Mouse (Mus musculus) forebrain, embryonic 14.5 days (tissue): ENCODE measurements around the gene Cspg5. TPM values are rescaled to one million over a fixed set of nuclear protein-coding genes. Genes with fewer than 3 reads are reported as not detected.

ENCODE experiments used
- ATAC-seq: fragments of 200-750 bp; cut with Nextera tagmentation; 2 replicates; pipeline ENCODE4 v1.8.0; 2017; ENCODE audit warnings: mild to moderate bottlenecking, moderate library complexity
- DNase-seq: peaks from one replicate; pipeline ENCODE4 v3.0.0-alpha.2; 2015; ENCODE audit warnings: low spot score
- H3K27ac ChIP-seq: fragments of 300-500 bp; sonication (generic); 2 replicates; pipeline ENCODE4 v1.5.1; 2014; ENCODE audit warnings: low read depth, mild to moderate bottlenecking, control low read depth, low read length, moderate library complexity
- H3K27me3 ChIP-seq: fragments of 300-500 bp; sonication (generic); replicated peaks from 2 replicates; pipeline ENCODE4 v1.6.1; 2014; ENCODE audit warnings: low read length, control low read depth, mixed read lengths; ENCODE audit not compliant: control insufficient read depth, insufficient read depth
- H3K36me3 ChIP-seq: fragments of 300-500 bp; sonication (generic); 2 replicates; pipeline ENCODE4 v1.6.1; 2014; ENCODE audit warnings: low read length, control low read depth; ENCODE audit not compliant: control insufficient read depth, insufficient read depth
- H3K4me1 ChIP-seq: fragments of 300-500 bp; sonication (generic); 2 replicates; pipeline ENCODE4 v1.6.1; 2014; ENCODE audit warnings: antibody characterized with exemption, low read length, control low read depth; ENCODE audit not compliant: control insufficient read depth, insufficient read depth
- H3K4me2 ChIP-seq: fragments of 300-500 bp; sonication (generic); 2 replicates; pipeline ENCODE4 v1.6.1; 2014; ENCODE audit warnings: mild to moderate bottlenecking, control low read depth, low read length
- H3K4me3 ChIP-seq: fragments of 300-500 bp; sonication (generic); 2 replicates; pipeline ENCODE4 v1.5.1; 2014; ENCODE audit warnings: low read depth, low read length, control low read depth
- H3K9ac ChIP-seq: fragments of 300-500 bp; sonication (generic); 2 replicates; pipeline ENCODE4 v1.6.1; 2014; ENCODE audit warnings: mild to moderate bottlenecking, low read length, control low read depth, moderate library complexity
- H3K9me3 ChIP-seq: fragments of 300-500 bp; sonication (generic); replicated peaks from 2 replicates; pipeline ENCODE4 v1.6.1; 2016; ENCODE audit warnings: low read length, control low read depth, mixed read lengths; ENCODE audit not compliant: control insufficient read depth
- WGBS: fragments of 180-500 bp; shearing (Covaris S2); extraction: QIAGEN DNeasy Blood & Tissue Kit; methylation state at CpG from one replicate; pipeline ENCODE4 v1.1.7; 2014; 5-methylcytosine and 5-hydroxymethylcytosine counted together
- microRNA-seq: library from miRNA; unstranded; fragments of <30 nt; microRNA quantifications from one replicate; pipeline ENCODE4, GENCODE M21; 2016
- polyA plus RNA-seq: library from polyadenylated mRNA; unstranded; fragments of >200 nt; fragmentation: Nextera tagmentation; extraction: Ambion mirVana; gene quantifications from 2 replicates; pipeline ENCODE4 v1.2.1, GENCODE M21; 2014

Gene Cspg5
- polyA plus RNA-seq, 1 experiment from 2014 or later, result 49.3 TPM

GRCm38 (mm10) chr9:110294786-110295185 is 51.2 kb downstream of the Cspg5 start:
- 49% methylated on average over 3 of the region's 3 CpGs for WGBS
- no peak for DNase-seq
- H3K4me3 ChIP-seq, result no peak overlapping the region
- no peaks in the 10 kb centered on the region for H3K27me3 ChIP-seq
- H3K9me3 ChIP-seq, result no peaks in the 10 kb centered on the region
- H3K9ac ChIP-seq, result no peak overlapping the region
- H3K4me1 ChIP-seq, result no peaks in the 10 kb centered on the region
- H3K36me3 ChIP-seq, result no peaks in the 10 kb centered on the region
- H3K27ac ChIP-seq, result no peak overlapping the region
- H3K4me2 ChIP-seq, result no peak overlapping the region
- ATAC-seq, result no peak

- Histone ChIP-seq H3K4me2 (no peak overlapping the region), H3K9me3 (no peaks in the 10 kb centered on the region), H3K4me1 (no peaks in the 10 kb centered on the region), H3K27ac (no peak overlapping the region), H3K36me3 (no peaks in the 10 kb centered on the region), H3K4me3 (no peak overlapping the region), H3K27me3 (no peaks in the 10 kb centered on the region), H3K9ac (no peak overlapping the region)
- ATAC-seq (peak; percentile 86), DNase-seq (peak; percentile 93)
- WGBS, result 8% methylated on average over 5 of the region's 5 CpGs
Measured at GRCm38 (mm10) chr9:110296867-110297627, 53.5 kb downstream of the Cspg5 start.

GRCm38 (mm10) chr9:110304516-110304915 is 60.9 kb downstream of the Cspg5 start:
- Histone ChIP-seq H3K9ac (peak overlapping the region; percentile 74), H3K9me3 (no peaks in the 10 kb centered on the region), H3K36me3 (no peaks in the 10 kb centered on the region), H3K27me3 (no peaks in the 10 kb centered on the region), H3K4me2 (peak overlapping the region; percentile 81), H3K27ac (peak overlapping the region; percentile 94), H3K4me1 (0 out of 2 replicates have a peak, but pooled peaks cover 4% of the 10 kb centered on the region), H3K4me3 (peak overlapping the region; percentile 49)
- 2% methylated on average over 4 of the region's 4 CpGs for WGBS
- ATAC-seq, result peak; percentile 40
- DNase-seq, result peak; percentile 72

- Histone ChIP-seq H3K9ac (peak within 1 kb of the TSS; percentile 74), H3K27me3 (no peaks in the 10 kb centered on the region), H3K36me3 (peaks cover 3% of the 10 kb centered on the region), H3K27ac (peak within 1 kb of the TSS; percentile 94), H3K9me3 (no peaks in the 10 kb centered on the region), H3K4me3 (peak within 1 kb of the TSS; percentile 49), H3K4me2 (peak within 1 kb of the TSS; percentile 81), H3K4me1 (0 out of 2 replicates have a peak, but pooled peaks cover 4% of the 10 kb centered on the region)
- peak; percentile 97 for DNase-seq
- ATAC-seq, result peak; percentile 99
- under 1% methylated on average over 46 of the region's 46 CpGs for WGBS
Measured at GRCm38 (mm10) chr9:110304969-110305651, 61.5 kb downstream of the Cspg5 start, which contains the start of gene Elp6. Gene Elp6 (plus strand): TSS chr9:110305173.

DNA sequence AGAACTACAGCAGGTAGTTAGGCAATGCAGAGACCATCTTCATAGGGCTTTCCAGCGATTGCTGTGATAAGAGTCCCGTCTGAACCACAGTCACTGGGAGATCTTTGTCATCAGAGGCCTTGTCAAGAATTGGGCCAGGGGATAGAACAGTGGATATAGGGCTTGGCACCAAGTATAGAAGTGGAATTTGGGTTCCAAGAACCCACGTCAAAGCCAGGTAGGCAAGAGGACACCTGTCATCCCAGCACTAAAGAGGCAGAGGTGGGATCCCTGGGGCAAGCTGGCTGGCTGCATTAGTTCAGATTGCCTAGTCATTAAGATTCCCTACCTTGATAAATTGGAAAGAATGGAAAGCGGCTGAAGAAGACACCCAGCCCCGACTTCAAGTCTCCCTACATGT is 62.8 kb downstream of the Cspg5 start:
- H3K9ac ChIP-seq, result no peak overlapping the region; the same call in 1 of the 2 replicates
- no peak overlapping the region for H3K4me3 ChIP-seq
- WGBS, result 96% methylated on average over 5 of the region's 5 CpGs
- no peak for DNase-seq
- H3K4me2 ChIP-seq, result no peak overlapping the region; the same call in 1 of the 2 replicates
- H3K9me3 ChIP-seq, result no peaks in the 10 kb centered on the region
- no peak for ATAC-seq
- no peaks in the 10 kb centered on the region for H3K27me3 ChIP-seq
- H3K36me3 ChIP-seq, result peaks cover 13% of the 10 kb centered on the region
- H3K27ac ChIP-seq, result no peak overlapping the region
- 0 out of 2 replicates have a peak, but pooled peaks cover 4% of the 10 kb centered on the region for H3K4me1 ChIP-seq

Small RNA genes within 50 kb of the gene (microRNA-seq; reads per million reads assigned to microRNA genes)
- gene Mir6236, result 5.7 reads per million, percentile 27 among the genes with 10 or more reads in this experiment

Other genes starting within 250 kb of the Cspg5 start
- 120 and 149 TPM in 2 replicates for gene Smarcc1, start 126.1 kb upstream of the Cspg5 start, polyA plus RNA-seq
- 163 and 189 TPM in 2 replicates for gene Dhx30, start 126.0 kb upstream of the Cspg5 start, polyA plus RNA-seq
- 35.4 and 37.0 TPM in 2 replicates for gene Elp6, start 61.4 kb downstream of the Cspg5 start, polyA plus RNA-seq
- 24.5 and 35.4 TPM in 2 replicates for gene Scap, start 89.5 kb downstream of the Cspg5 start, polyA plus RNA-seq
- gene Ptpn23, start 164.4 kb downstream of the Cspg5 start, polyA plus RNA-seq, result 13.1 and 18.7 TPM in 2 replicates
- 0.61 and 1.2 TPM in 2 replicates for gene Ngp, start 176.0 kb downstream of the Cspg5 start, polyA plus RNA-seq
- 10.5 and 14.3 TPM in 2 replicates for gene Klhl18, start 232.9 kb downstream of the Cspg5 start, polyA plus RNA-seq
- gene Kif9, start 233.2 kb downstream of the Cspg5 start, polyA plus RNA-seq, result 3.0 and 3.2 TPM in 2 replicates